Comparison of ENCODE assay signal across 13 mouse cellular contexts in the genomic region with DNA sequence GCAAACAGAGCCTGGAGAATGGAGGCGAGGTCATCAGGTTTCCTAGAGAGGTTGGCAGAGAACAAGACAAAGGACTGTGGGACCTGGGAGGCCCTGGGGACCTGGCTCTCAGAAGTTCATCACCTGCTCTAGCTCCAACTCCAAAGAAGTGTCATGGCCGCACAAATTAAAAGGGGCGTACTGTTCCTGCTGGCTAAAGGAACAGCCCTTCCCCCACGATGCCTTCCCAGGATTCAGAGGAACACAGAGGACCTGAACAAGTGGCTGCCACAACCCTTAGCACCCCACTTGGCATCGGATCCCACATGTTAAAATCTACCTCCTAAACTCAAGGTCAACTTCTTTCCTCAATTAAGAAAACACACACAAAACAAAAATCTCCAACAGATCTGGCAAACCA. TPM values are rescaled to one million over a fixed set of nuclear protein-coding genes. Genes with fewer than 3 reads are reported as not detected.
DNase-seq lines count a peak whose midpoint lies in the region; ATAC-seq lines count a peak whose summit lies in the region.
"Had no signal": no experiment of that assay in that cellular context is flagged by ENCODE, and none has a peak within 500 bp of the region (broad histone marks: within the 10 kb centered on the region; RNA-seq: fewer than 3 reads in every experiment).

No protein-coding gene starts in this region.

- no peaks in the 10 kb centered on the region for H3K27me3 ChIP-seq in heart, embryonic 15.5 days
- H3K27me3 ChIP-seq in embryonic facial prominence, embryonic 11.5 days (ENCODE audit: control insufficient read depth, insufficient read depth, low read length), result no peaks in the 10 kb centered on the region
- H3K27me3 ChIP-seq in hindbrain, embryonic 16.5 days (replicated peaks; ENCODE audit: control insufficient read depth, insufficient read depth, low read length), result no peaks in the 10 kb centered on the region
- H3K27me3 ChIP-seq in neural tube, embryonic 12.5 days (replicated peaks), result no peaks in the 10 kb centered on the region

- H3K9ac ChIP-seq in heart, embryonic 15.5 days, result 0 out of 2 replicates have a peak overlapping the region, but pooled peaks have one; percentile 19
- no peak overlapping the region for H3K9ac ChIP-seq in embryonic facial prominence, embryonic 11.5 days (replicated peaks; ENCODE audit: low read length)
- H3K9ac ChIP-seq in hindbrain, embryonic 16.5 days (ENCODE audit: low read depth, low read length), result no peak overlapping the region
- H3K9ac ChIP-seq in neural tube, embryonic 12.5 days, result 0 out of 2 replicates have a peak overlapping the region, but pooled peaks have one; percentile 80

- H3K27ac ChIP-seq in heart, embryonic 15.5 days, result peak overlapping the region; percentile 41
- no peak overlapping the region for H3K27ac ChIP-seq in embryonic facial prominence, embryonic 11.5 days (replicated peaks; ENCODE audit: low read depth, low read length)
- no peak overlapping the region for H3K27ac ChIP-seq in hindbrain, embryonic 16.5 days (ENCODE audit: low read depth, low read length)
- no peak overlapping the region for H3K27ac ChIP-seq in neural tube, embryonic 12.5 days
- H3K27ac ChIP-seq: macrophage had no signal

- H3K4me2 ChIP-seq in heart, embryonic 15.5 days, result peak overlapping the region; percentile 81
- 0 out of 2 replicates have a peak overlapping the region, but pooled peaks have one; percentile 7 for H3K4me2 ChIP-seq in embryonic facial prominence, embryonic 11.5 days (ENCODE audit: low read depth, low read length)
- H3K4me2 ChIP-seq in hindbrain, embryonic 16.5 days (ENCODE audit: low read length), result peak overlapping the region; percentile 68
- H3K4me2 ChIP-seq in neural tube, embryonic 12.5 days (replicated peaks), result peak overlapping the region; percentile 82

- peaks cover 58% of the 10 kb centered on the region for H3K4me1 ChIP-seq in heart, embryonic 15.5 days (replicated peaks)
- H3K4me1 ChIP-seq in embryonic facial prominence, embryonic 11.5 days (ENCODE audit: control insufficient read depth, insufficient read depth, low read length), result peaks cover 4% of the 10 kb centered on the region
- peaks cover 38% of the 10 kb centered on the region for H3K4me1 ChIP-seq in hindbrain, embryonic 16.5 days (ENCODE audit: control insufficient read depth, insufficient read depth, low read depth, low read length)
- peaks cover 40% of the 10 kb centered on the region for H3K4me1 ChIP-seq in neural tube, embryonic 12.5 days

- 78% methylated on average over 5 of the region's 5 CpGs for WGBS in heart, embryonic 15.5 days
- WGBS in embryonic facial prominence, embryonic 11.5 days, result 69% methylated on average over 5 of the region's 5 CpGs
- WGBS in hindbrain, embryonic 16.5 days, result 63% methylated on average over 5 of the region's 5 CpGs
- 66% methylated on average over 5 of the region's 5 CpGs for WGBS in neural tube, embryonic 12.5 days

- H3K9me3 ChIP-seq in heart, embryonic 15.5 days (replicated peaks), result no peaks in the 10 kb centered on the region
- H3K9me3 ChIP-seq in embryonic facial prominence, embryonic 11.5 days (replicated peaks; ENCODE audit: control insufficient read depth, low read length), result no peaks in the 10 kb centered on the region
- H3K9me3 ChIP-seq in hindbrain, embryonic 16.5 days (ENCODE audit: control insufficient read depth, low read length), result no peaks in the 10 kb centered on the region
- no peaks in the 10 kb centered on the region for H3K9me3 ChIP-seq in neural tube, embryonic 12.5 days

- no peak for DNase-seq in heart, postnatal 14 days
- DNase-seq in embryonic facial prominence, embryonic 11.5 days (ENCODE audit: low spot score), result no peak
- no peak for DNase-seq in layer of hippocampus, adult 9-10 months (ENCODE audit: low spot score)
- DNase-seq in gastrocnemius, postnatal 14 days, result no peak
- DNase-seq: adrenal gland, postnatal 14 days; layer of hippocampus, adult 9-11 months; thymus, adult 18-20 months had no signal

- H3K4me3 ChIP-seq in heart, embryonic 15.5 days, result peak overlapping the region; percentile 59
- no peak overlapping the region for H3K4me3 ChIP-seq in embryonic facial prominence, embryonic 11.5 days (ENCODE audit: low read depth, low read length)
- H3K4me3 ChIP-seq in hindbrain, embryonic 16.5 days (ENCODE audit: low read length), result no peak overlapping the region; the same call in 1 of the 2 replicates
- no peak overlapping the region for H3K4me3 ChIP-seq in neural tube, embryonic 12.5 days

- H3K36me3 ChIP-seq in heart, embryonic 15.5 days, result no peaks in the 10 kb centered on the region
- no peaks in the 10 kb centered on the region; the same call in 1 of the 2 replicates for H3K36me3 ChIP-seq in embryonic facial prominence, embryonic 11.5 days (replicated peaks; ENCODE audit: control insufficient read depth, insufficient read depth, low read depth, low read length)
- no peaks in the 10 kb centered on the region for H3K36me3 ChIP-seq in hindbrain, embryonic 16.5 days (ENCODE audit: control insufficient read depth, insufficient read depth, low read length)
- H3K36me3 ChIP-seq in neural tube, embryonic 12.5 days, result no peaks in the 10 kb centered on the region

- no peak for ATAC-seq in heart, embryonic 15.5 days (replicated peaks; ENCODE audit: insufficient number of reproducible peaks, insufficient read depth, low FRiP score, low read depth)
- no peak for ATAC-seq in embryonic facial prominence, embryonic 11.5 days (replicated peaks; ENCODE audit: insufficient number of reproducible peaks, low FRiP score, low TSS enrichment, low read depth)
- ATAC-seq in hindbrain, embryonic 16.5 days, result no peak
- no peak for ATAC-seq in neural tube, embryonic 12.5 days (ENCODE audit: low FRiP score, low read depth)
- no peak for ATAC-seq in megakaryocyte, adult 5-6 weeks (ENCODE audit: poor library complexity, severe bottlenecking)
- ATAC-seq: CD4-positive, CD25-positive, alpha-beta regulatory T cell, adult 4 months had no signal

- intact Hi-C loops in heart, postnatal 14 days (cut with DNase I), result no loop called here
- intact Hi-C loops in gastrocnemius, postnatal 14 days (cut with DNase I; ENCODE audit: low total_unique reads), result no loop called here

RNA-seq across cellular contexts. Expression of a gene that starts 39.2 kb away (rescaled TPM):
- polyA plus RNA-seq in heart, embryonic 15.5 days (2015; fragmentation: Nextera tagmentation; extraction: Ambion mirVana), result 35.1 and 36.1 TPM in 2 replicates
- 10 to 100 TPM; 34.0 to 39.8 TPM for total RNA-seq in heart, postnatal 14 days (2021)
- polyA plus RNA-seq in embryonic facial prominence, embryonic 11.5 days (2014; fragmentation: Nextera tagmentation; extraction: Ambion mirVana), result 10.5 and 10.6 TPM in 2 replicates
- 30.8 and 36.1 TPM in 2 replicates for polyA plus RNA-seq in hindbrain, embryonic 16.5 days (2015; fragmentation: Nextera tagmentation; extraction: Ambion mirVana)
- polyA plus RNA-seq in neural tube, embryonic 12.5 days (2016; fragmentation: Nextera tagmentation; extraction: Ambion mirVana), result 21.2 and 22.6 TPM in 2 replicates
- total RNA-seq in megakaryocyte, adult 5-6 weeks (2015), result 1.0 and 3.3 TPM in 2 replicates
- total RNA-seq in megakaryocyte, adult 5-6 weeks (2017), result 2.6 and 3.8 TPM in 2 replicates
- total RNA-seq in gastrocnemius, postnatal 14 days (2021), result 10 to 100 TPM; 10.4 to 13.0 TPM

RNA-seq across cellular contexts. Expression of a gene that starts 39.5 kb away (rescaled TPM):
- 42.3 and 54.6 TPM in 2 replicates for polyA plus RNA-seq in heart, embryonic 15.5 days (2015; fragmentation: Nextera tagmentation; extraction: Ambion mirVana)
- 10 to 100 TPM; 21.6 to 24.9 TPM for total RNA-seq in heart, postnatal 14 days (2021)
- 47.3 and 55.9 TPM in 2 replicates for polyA plus RNA-seq in embryonic facial prominence, embryonic 11.5 days (2014; fragmentation: Nextera tagmentation; extraction: Ambion mirVana)
- 159 and 164 TPM in 2 replicates for polyA plus RNA-seq in hindbrain, embryonic 16.5 days (2015; fragmentation: Nextera tagmentation; extraction: Ambion mirVana)
- 117 and 121 TPM in 2 replicates for polyA plus RNA-seq in neural tube, embryonic 12.5 days (2016; fragmentation: Nextera tagmentation; extraction: Ambion mirVana)
- total RNA-seq in megakaryocyte, adult 5-6 weeks (2015), result 9.6 and 11.5 TPM in 2 replicates
- 27.5 and 30.4 TPM in 2 replicates for total RNA-seq in megakaryocyte, adult 5-6 weeks (2017)
- total RNA-seq in gastrocnemius, postnatal 14 days (2021), result 10 to 100 TPM; 13.2 to 13.6 TPM

Comparison
In these comparisons a context has a peak if more than half of its experiments do, and no peak if none do; other contexts are left out.
1. H3K4me2 ChIP-seq: peak in every context shown above with its lines; median percentile 82 in neural tube, embryonic 12.5 days; 81 in heart, embryonic 15.5 days; 68 in hindbrain, embryonic 16.5 days; 7 in embryonic facial prominence, embryonic 11.5 days.
2. H3K9ac ChIP-seq: peak in heart, embryonic 15.5 days (single experiment) and neural tube, embryonic 12.5 days (single experiment); none in embryonic facial prominence, embryonic 11.5 days (single experiment) and hindbrain, embryonic 16.5 days (single experiment).